Mouse (Mus musculus) megakaryocyte, adult 5-6 weeks (primary cell): Measurements from ENCODE around the gene Igfbp4. TPM values are rescaled to one million over a fixed set of nuclear protein-coding genes. Genes with fewer than 3 reads are reported as not detected.

ENCODE experiments used
- ATAC-seq: 2 replicates; pipeline ENCODE4 v1.8.0; 2016; ENCODE audit warnings: mild to moderate bottlenecking, inconsistent platforms; ENCODE audit not compliant: poor library complexity, severe bottlenecking
- total RNA-seq, 2 experiments: library from RNA; stranded (forward) in 1 of 2; stranded (reverse) in 1 of 2; fragments of 153-499, 151-499 nt in 1 of 2; fragments of 221-1000, 200-1000 nt in 1 of 2; gene quantifications; 2 replicates each; pipeline versions ENCODE4 v1.2.3 to v1.2.4; 2015 to 2017

Igfbp4 gene
- 16.0 and 17.3 TPM in 2 replicates for total RNA-seq (2015)
- total RNA-seq (2017): 31.3 and 33.3 TPM in 2 replicates

- peak; percentile 16 for ATAC-seq
Observed at GRCm38 (mm10) chr11:99041051-99041729, at the start of gene Igfbp4. Gene Igfbp4 (plus strand): TSS chr11:99041244.

- ATAC-seq: no peak
Observed at GRCm38 (mm10) chr11:98995987-98996386, 45.1 kb upstream of the Igfbp4 start.

GRCm38 (mm10) chr11:98997659-98998058 lies 43.4 kb upstream of the Igfbp4 start:
- no peak for ATAC-seq

GRCm38 (mm10) chr11:98998776-98999175 lies 42.3 kb upstream of the Igfbp4 start:
- ATAC-seq: no peak

- ATAC-seq: no peak
Observed at GRCm38 (mm10) chr11:98999243-98999642, 41.8 kb upstream of the Igfbp4 start.

- no peak for ATAC-seq
Observed at GRCm38 (mm10) chr11:99006788-99007187, 34.3 kb upstream of the Igfbp4 start.

GRCm38 (mm10) chr11:99010124-99010523 lies 30.9 kb upstream of the Igfbp4 start:
- no peak for ATAC-seq

- no peak for ATAC-seq
Observed at GRCm38 (mm10) chr11:99010706-99011105, 30.3 kb upstream of the Igfbp4 start.

- no peak for ATAC-seq
Observed at GRCm38 (mm10) chr11:99013856-99014255, 27.2 kb upstream of the Igfbp4 start.

- no peak for ATAC-seq
Observed at GRCm38 (mm10) chr11:99019844-99020243, 21.2 kb upstream of the Igfbp4 start.

- ATAC-seq: no peak
Observed at GRCm38 (mm10) chr11:99022384-99022933, 18.6 kb upstream of the Igfbp4 start.

GRCm38 (mm10) chr11:99023094-99023493 lies 17.9 kb upstream of the Igfbp4 start:
- no peak for ATAC-seq

GRCm38 (mm10) chr11:99023500-99024467 lies 17.3 kb upstream of the Igfbp4 start, which contains the start of gene Top2a:
Gene Top2a (minus strand): TSS chr11:99024189.
- peak; percentile 96 for ATAC-seq

GRCm38 (mm10) chr11:99024468-99025134 lies 16.4 kb upstream of the Igfbp4 start:
- ATAC-seq: no peak

GRCm38 (mm10) chr11:99025878-99026277 lies 15.2 kb upstream of the Igfbp4 start:
- no peak for ATAC-seq

- no peak for ATAC-seq
Observed at GRCm38 (mm10) chr11:99026899-99027440, 14.1 kb upstream of the Igfbp4 start.

- no peak for ATAC-seq
Observed at GRCm38 (mm10) chr11:99035350-99035749, 5.7 kb upstream of the Igfbp4 start.

GRCm38 (mm10) chr11:99036254-99036653 lies 4.8 kb upstream of the Igfbp4 start:
- no peak for ATAC-seq

- peak; percentile 67 for ATAC-seq
Observed at GRCm38 (mm10) chr11:99039782-99040181, 1.3 kb upstream of the Igfbp4 start.

GRCm38 (mm10) chr11:99040346-99040974 lies 584 bp upstream of the Igfbp4 start:
- no peak for ATAC-seq
